Mouse (Mus musculus) kidney, adult 2 months (tissue): ENCODE results near the gene Knstrn. TPM values are rescaled to one million over a fixed set of nuclear protein-coding genes. Genes with fewer than 3 reads are reported as not detected.
A peak's percentile ranks its signal among the peaks of the same experiment; 100 is the strongest.

ENCODE experiments used
- DNase-seq: peaks from one replicate; pipeline ENCODE4 v3.0.0; 2021
- H3K27ac ChIP-seq: fragments of 200-500 bp; 2 replicates; pipeline ENCODE4 v1.5.1; 2012; ENCODE audit warnings: low read depth, low read length, control low read depth, inconsistent platforms; ENCODE audit not compliant: insufficient read depth
- H3K27me3 ChIP-seq: fragments of 200-500 bp; replicated peaks from 2 replicates; pipeline ENCODE4 v1.6.1; 2012; ENCODE audit warnings: mild to moderate bottlenecking, moderate library complexity, low read length, inconsistent platforms; ENCODE audit not compliant: control insufficient read depth, insufficient read depth
- H3K36me3 ChIP-seq: fragments of 200-500 bp; 2 replicates; pipeline ENCODE4 v1.6.1; 2012; ENCODE audit warnings: mild to moderate bottlenecking, moderate library complexity, low read length, inconsistent platforms; ENCODE audit not compliant: control insufficient read depth, insufficient read depth
- H3K4me1 ChIP-seq: fragments of 200-500 bp; 2 replicates; pipeline ENCODE4 v1.6.1; 2011; ENCODE audit warnings: low read length; ENCODE audit not compliant: control insufficient read depth, insufficient read depth
- H3K4me3 ChIP-seq: fragments of 200-500 bp; 2 replicates; pipeline ENCODE4 v1.5.1; 2011; ENCODE audit warnings: mild to moderate bottlenecking, low read depth, low read length, control low read depth; ENCODE audit not compliant: insufficient read depth
- CTCF ChIP-seq: fragments of 200-500 bp; conservative IDR thresholded peaks from 2 replicates; pipeline ENCODE4 v1.5.1; 2011; ENCODE audit warnings: low read depth, mild to moderate bottlenecking, control low read depth, low read length, moderate library complexity, mixed read lengths; ENCODE audit not compliant: insufficient read depth, insufficient read length
- POLR2A ChIP-seq: fragments of 200-500 bp; IDR thresholded peaks from one replicate; pipeline ENCODE4 v1.6.1; 2011; ENCODE audit warnings: low read depth, low read length, control low read depth
- WGBS: fragments of 180-500 bp; shearing (Covaris S2); methylation state at CpG from one replicate; pipeline ENCODE4 v1.1.7; 2018; 5-methylcytosine and 5-hydroxymethylcytosine counted together
- polyA plus RNA-seq: library from polyadenylated mRNA; depleted of rRNA; stranded (reverse); fragments of >200 nt; gene quantifications from 2 replicates; pipeline ENCODE4 v1.2.3, GENCODE M21; 2012

Knstrn gene
- polyA plus RNA-seq, 1 experiment = 0.61 TPM

- Histone ChIP-seq H3K4me3 (no peak overlapping the region), H3K27me3 (no peaks in the 10 kb centered on the region), H3K27ac (no peak overlapping the region), H3K4me1 (no peaks in the 10 kb centered on the region), H3K36me3 (no peaks in the 10 kb centered on the region)
- DNase-seq = no peak
- 75% methylated on average over 1 of the region's 1 CpGs for WGBS
- no peak for TF ChIP-seq CTCF
- no peak for TF ChIP-seq POLR2A
These were observed 38.4 kb upstream of the Knstrn start for GRCm38 (mm10) chr2:118775396-118775795.

GRCm38 (mm10) chr2:118775846-118776245, 38.0 kb upstream of the Knstrn start:
- no peak for TF ChIP-seq CTCF
- no peak for TF ChIP-seq POLR2A
- H3K4me3 ChIP-seq = no peak overlapping the region
- no peak for DNase-seq
- H3K36me3 ChIP-seq = no peaks in the 10 kb centered on the region
- 74% methylated on average over 4 of the region's 4 CpGs for WGBS
- no peaks in the 10 kb centered on the region for H3K27me3 ChIP-seq
- no peaks in the 10 kb centered on the region for H3K4me1 ChIP-seq
- H3K27ac ChIP-seq = no peak overlapping the region

GRCm38 (mm10) chr2:118776295-118776694, 37.5 kb upstream of the Knstrn start:
- no peak for DNase-seq
- Histone ChIP-seq H3K27me3 (no peaks in the 10 kb centered on the region), H3K36me3 (no peaks in the 10 kb centered on the region), H3K4me3 (no peak overlapping the region), H3K4me1 (no peaks in the 10 kb centered on the region), H3K27ac (no peak overlapping the region)
- TF ChIP-seq POLR2A (no peak), CTCF (no peak)
- WGBS = 76% methylated on average over 2 of the region's 2 CpGs

- Histone ChIP-seq H3K4me3 (no peak overlapping the region), H3K4me1 (no peaks in the 10 kb centered on the region), H3K27ac (no peak overlapping the region), H3K27me3 (no peaks in the 10 kb centered on the region), H3K36me3 (no peaks in the 10 kb centered on the region)
- TF ChIP-seq POLR2A (no peak), CTCF (no peak)
- no peak for DNase-seq
- 82% methylated on average over 4 of the region's 4 CpGs for WGBS
These were observed 35.4 kb upstream of the Knstrn start for GRCm38 (mm10) chr2:118778418-118778817.

GRCm38 (mm10) chr2:118779065-118779464, 34.7 kb upstream of the Knstrn start:
- H3K36me3 ChIP-seq = no peaks in the 10 kb centered on the region
- H3K4me1 ChIP-seq = no peaks in the 10 kb centered on the region
- 15% methylated on average over 10 of the region's 10 CpGs for WGBS
- no peaks in the 10 kb centered on the region for H3K27me3 ChIP-seq
- TF ChIP-seq POLR2A = no peak
- TF ChIP-seq CTCF = no peak
- H3K27ac ChIP-seq = no peak overlapping the region
- peak overlapping the region; percentile 53 for H3K4me3 ChIP-seq
- no peak for DNase-seq

GRCm38 (mm10) chr2:118779504-118780480, 34.0 kb upstream of the Knstrn start, which contains the start of gene Disp2:
TSS of gene Disp2 (plus strand) at chr2:118779719.
- peak; percentile 43; the same call in 1 of the 2 replicates for TF ChIP-seq CTCF
- TF ChIP-seq POLR2A = no peak
- 13% methylated on average over 39 of the region's 39 CpGs for WGBS
- peak; percentile 96 for DNase-seq
- Histone ChIP-seq H3K27me3 (no peaks in the 10 kb centered on the region), H3K4me3 (peak within 1 kb of the TSS; percentile 53), H3K27ac (no peak within 1 kb of the TSS), H3K36me3 (no peaks in the 10 kb centered on the region), H3K4me1 (no peaks in the 10 kb centered on the region)

- Histone ChIP-seq H3K4me1 (no peaks in the 10 kb centered on the region), H3K4me3 (no peak overlapping the region), H3K27me3 (no peaks in the 10 kb centered on the region), H3K27ac (no peak overlapping the region), H3K36me3 (no peaks in the 10 kb centered on the region)
- no peak for TF ChIP-seq CTCF
- TF ChIP-seq POLR2A = no peak
- DNase-seq = no peak
- 58% methylated on average over 1 of the region's 1 CpGs for WGBS
These were observed 32.7 kb upstream of the Knstrn start for GRCm38 (mm10) chr2:118781115-118781514.
